Mouse (Mus musculus) brain, embryonic 14.5 days (tissue): ENCODE measurements around the gene Acvrl1. TPM values are rescaled to one million over a fixed set of nuclear protein-coding genes. Genes with fewer than 3 reads are reported as not detected.
"Not testable (repeated sequence)": the region's sequence is repeated elsewhere in the genome, so short reads cannot be mapped to it uniquely, and the experiment has no call there.

ENCODE experiments used
- DNase-seq: peaks from one replicate; pipeline ENCODE4 v3.0.0-alpha.2; 2011; ENCODE audit warnings: low read depth
- CTCF ChIP-seq: fragments of 200-500 bp; IDR thresholded peaks from 2 replicates; pipeline ENCODE4 v1.5.1; 2012; ENCODE audit warnings: inconsistent platforms, mild to moderate bottlenecking, moderate library complexity, borderline replicate concordance; ENCODE audit not compliant: insufficient read depth, insufficient read length; ENCODE audit errors: extremely low read depth
- POLR2A ChIP-seq: fragments of 200-500 bp; IDR thresholded peaks from 2 replicates; pipeline ENCODE4 v1.6.1; 2012; ENCODE audit warnings: mild to moderate bottlenecking, inconsistent platforms, borderline replicate concordance; ENCODE audit not compliant: poor library complexity, insufficient read depth, insufficient read length, severe bottlenecking; ENCODE audit errors: extremely low read depth
- polyA plus RNA-seq: library from polyadenylated mRNA; depleted of rRNA; stranded (reverse); fragments of >200 nt; gene quantifications from 2 replicates; pipeline ENCODE4 v1.2.3, GENCODE M21; 2012

Acvrl1 gene
- polyA plus RNA-seq, 1 experiment = 11.6 TPM

- TF ChIP-seq POLR2A (no peak), CTCF (no peak)
- DNase-seq = peak; percentile 92
Measured at GRCm38 (mm10) chr15:101092829-101093648, 35.3 kb upstream of the Acvrl1 start.

GRCm38 (mm10) chr15:101093988-101094387, 34.3 kb upstream of the Acvrl1 start:
- DNase-seq = no peak
- no peak for TF ChIP-seq POLR2A
- no peak for TF ChIP-seq CTCF

- DNase-seq = no peak
- TF ChIP-seq CTCF = no peak
- TF ChIP-seq POLR2A = no peak
Measured at GRCm38 (mm10) chr15:101094979-101095378, 33.3 kb upstream of the Acvrl1 start.

- DNase-seq = no peak
- TF ChIP-seq CTCF (no peak), POLR2A (no peak)
Measured at GRCm38 (mm10) chr15:101095392-101095791, 32.9 kb upstream of the Acvrl1 start.

- DNase-seq = peak; percentile 79
- no peak for TF ChIP-seq CTCF
- no peak for TF ChIP-seq POLR2A
Measured at GRCm38 (mm10) chr15:101097985-101098651, 30.2 kb upstream of the Acvrl1 start.

- no peak for DNase-seq
- TF ChIP-seq CTCF = no peak
- TF ChIP-seq POLR2A = no peak
Measured at GRCm38 (mm10) chr15:101100996-101101395, 27.3 kb upstream of the Acvrl1 start.

DNA sequence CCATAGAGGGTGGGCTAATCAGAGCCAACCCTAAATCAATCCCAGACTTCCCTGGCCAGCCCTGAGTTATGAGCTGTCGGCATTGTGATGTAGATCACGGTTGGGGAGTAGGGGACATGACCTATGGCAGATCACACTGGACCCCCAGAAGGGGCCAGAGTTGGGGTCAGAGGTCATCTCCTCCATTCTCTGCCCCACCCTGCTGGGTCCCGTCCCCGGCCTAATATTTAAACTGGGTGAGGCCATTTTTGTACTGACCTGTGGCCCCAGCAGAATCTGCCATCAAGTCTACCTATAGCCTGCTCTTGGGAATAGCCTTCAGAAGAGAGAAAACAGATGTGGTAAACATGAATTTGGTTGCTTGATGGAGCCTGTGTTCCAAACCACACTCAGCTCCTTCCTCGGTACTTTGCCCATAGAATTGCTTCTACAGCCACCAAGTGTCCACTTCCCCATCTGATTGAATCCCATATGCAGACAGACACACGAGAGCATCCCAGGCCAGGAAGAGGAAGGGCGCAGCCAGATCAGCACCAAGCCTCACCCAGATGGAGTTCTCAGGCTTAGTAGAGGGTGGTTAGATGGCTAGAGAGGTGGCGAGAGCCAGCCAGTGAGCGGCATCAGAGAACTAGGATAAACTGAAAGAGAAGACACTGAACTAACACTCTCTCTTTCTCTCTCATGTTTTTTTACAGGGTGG, 24.6 kb upstream of the Acvrl1 start:
- no peak for DNase-seq
- TF ChIP-seq CTCF (no peak), POLR2A (no peak)

DNA sequence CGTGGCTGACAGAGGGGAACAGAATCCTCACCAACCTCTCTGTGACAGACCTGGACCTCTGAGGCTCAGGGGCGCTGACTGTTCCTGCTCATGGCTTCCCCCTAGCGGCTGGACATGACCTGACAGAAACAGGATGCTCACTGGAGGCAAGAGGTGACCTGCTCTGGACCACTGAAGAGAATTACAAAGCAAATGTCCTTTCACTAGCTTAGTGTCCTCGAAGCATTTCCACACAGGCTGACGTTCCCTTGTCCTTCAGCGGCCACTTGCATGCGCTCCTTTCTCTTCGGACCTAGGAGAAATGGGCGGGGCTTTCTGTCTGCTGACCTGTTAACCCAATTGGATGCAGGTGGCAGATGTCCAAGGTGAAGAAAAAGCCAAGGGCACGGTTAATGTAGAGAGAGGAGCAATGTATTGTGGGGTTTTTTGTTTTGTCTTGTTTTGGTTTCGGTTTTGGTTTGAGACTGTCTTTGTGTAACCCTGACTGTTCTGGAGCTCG, 22.8 kb upstream of the Acvrl1 start:
- TF ChIP-seq CTCF (peak; percentile 91), POLR2A (no peak)
- peak; percentile 68 for DNase-seq

- no peak for TF ChIP-seq CTCF
- TF ChIP-seq POLR2A = no peak
- no peak for DNase-seq
Measured at GRCm38 (mm10) chr15:101106011-101106410, 22.3 kb upstream of the Acvrl1 start.

DNA sequence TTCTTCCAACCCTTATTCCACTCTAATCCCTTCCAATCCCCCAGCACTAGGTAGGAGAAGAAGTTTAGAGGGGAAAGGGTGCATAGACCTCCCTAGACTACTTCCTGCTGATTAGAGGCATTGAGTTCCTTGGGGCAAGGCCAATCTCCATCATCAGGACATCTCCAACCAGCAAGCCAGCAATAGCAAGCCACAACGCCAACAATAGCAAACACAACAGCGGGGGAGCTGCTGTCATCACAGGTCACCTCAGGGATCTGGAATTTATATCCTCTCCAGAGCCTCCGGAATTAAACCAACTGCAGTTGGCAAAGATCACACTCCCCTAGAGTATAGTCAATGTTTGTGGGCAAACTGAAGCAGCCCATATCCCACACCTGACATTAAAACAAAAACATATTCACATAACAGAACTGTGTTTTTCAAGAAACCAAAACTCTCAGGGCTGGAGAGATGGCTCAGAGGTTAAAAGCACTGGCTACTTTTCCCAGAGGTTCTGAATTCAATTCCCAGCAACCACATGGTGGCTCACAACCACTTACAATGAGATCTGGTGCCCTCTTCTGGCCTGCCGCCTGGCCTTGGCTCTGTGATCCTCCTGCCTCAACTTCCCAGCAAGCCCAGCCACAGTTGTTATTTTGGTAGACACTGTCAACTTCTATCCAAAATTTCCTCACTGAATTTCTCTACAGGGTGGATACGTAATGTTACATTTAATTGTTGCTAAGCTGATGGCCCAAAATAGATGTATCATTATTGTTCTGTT, 20.2 kb upstream of the Acvrl1 start:
- TF ChIP-seq POLR2A = no peak
- TF ChIP-seq CTCF = no peak
- DNase-seq = no peak

- no peak for DNase-seq
- TF ChIP-seq POLR2A = no peak
- TF ChIP-seq CTCF = no peak
Measured at GRCm38 (mm10) chr15:101113176-101113575, 15.1 kb upstream of the Acvrl1 start.

DNA sequence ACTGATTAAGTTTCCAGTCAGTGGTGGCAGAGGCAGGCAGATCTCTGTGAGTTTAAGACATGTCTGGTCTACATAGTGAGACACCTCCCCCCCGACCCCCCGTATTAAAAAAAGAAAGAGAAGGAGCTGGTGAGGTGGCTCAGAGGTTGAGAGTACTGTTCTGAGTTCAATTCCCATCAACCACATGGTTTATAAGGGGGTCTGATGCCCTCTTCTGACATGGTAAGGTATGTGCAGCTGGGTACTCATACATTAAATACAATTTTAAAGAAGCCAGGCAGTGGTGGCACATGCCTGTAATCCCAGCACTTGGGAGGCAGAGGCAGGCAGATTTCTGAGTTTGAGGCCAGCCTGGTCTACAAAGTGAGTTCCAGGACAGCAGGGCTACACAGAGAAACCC, 14.5 kb upstream of the Acvrl1 start:
- not testable (repeated sequence) for DNase-seq

GRCm38 (mm10) chr15:101115511-101116110, 12.7 kb upstream of the Acvrl1 start, which contains the start of gene Ankrd33:
Gene Ankrd33, plus strand, starts transcription at chr15:101115755.
- no peak for DNase-seq
- no peak for TF ChIP-seq CTCF
- no peak for TF ChIP-seq POLR2A
